Comparison of ENCODE assay signal across 13 mouse cellular contexts in genomic region chr3:104305904-104306563, GRCm38 (mm10).
A peak's percentile ranks its signal among the peaks of the same experiment; 100 is the strongest.
DNase-seq lines count a peak whose midpoint lies in the region; ATAC-seq and TF ChIP-seq lines count a peak whose summit lies in the region.
"Had no signal": no experiment of that assay in that cellular context is flagged by ENCODE, and none has a peak within 500 bp of the region (broad histone marks: within the 10 kb centered on the region; RNA-seq: fewer than 3 reads in every experiment).

No protein-coding gene starts in this region.

- H3K4me3 ChIP-seq in forebrain, embryonic 12.5 days (replicated peaks) = no peak overlapping the region
- H3K4me3 ChIP-seq in forebrain, embryonic 14.5 days (ENCODE audit: low read depth, low read length) = no peak overlapping the region
- no peak overlapping the region for H3K4me3 ChIP-seq in lung, embryonic 16.5 days (ENCODE audit: low read length)
- no peak overlapping the region for H3K4me3 ChIP-seq in embryonic facial prominence, embryonic 11.5 days (ENCODE audit: low read depth, low read length)
- no peak overlapping the region for H3K4me3 ChIP-seq in myocyte
- H3K4me3 ChIP-seq: erythroblast, embryonic 14.5 days; neural tube, embryonic 15.5 days had no signal

- 0 out of 2 replicates have a peak, but pooled peaks cover 4% of the 10 kb centered on the region for H3K27me3 ChIP-seq in forebrain, embryonic 12.5 days
- no peaks in the 10 kb centered on the region for H3K27me3 ChIP-seq in forebrain, embryonic 14.5 days (replicated peaks; ENCODE audit: control insufficient read depth, insufficient read depth, low read length)
- no peaks in the 10 kb centered on the region for H3K27me3 ChIP-seq in lung, embryonic 16.5 days (ENCODE audit: control insufficient read depth, insufficient read depth, low read depth, low read length)
- H3K27me3 ChIP-seq in embryonic facial prominence, embryonic 11.5 days (ENCODE audit: control insufficient read depth, insufficient read depth, low read length) = no peaks in the 10 kb centered on the region
- H3K27me3 ChIP-seq in myocyte (ENCODE audit: control insufficient read depth, insufficient read depth, insufficient read length) = no peaks in the 10 kb centered on the region
- H3K27me3 ChIP-seq: neural tube, embryonic 15.5 days had no signal

- no peak for ATAC-seq in forebrain, embryonic 12.5 days (ENCODE audit: low FRiP score)
- ATAC-seq in forebrain, embryonic 14.5 days = no peak
- peak; percentile 26; the same call in 1 of the 2 replicates for ATAC-seq in lung, embryonic 16.5 days (ENCODE audit: low read depth)
- no peak for ATAC-seq in embryonic facial prominence, embryonic 11.5 days (replicated peaks; ENCODE audit: insufficient number of reproducible peaks, low FRiP score, low TSS enrichment, low read depth)
- ATAC-seq in activated CD4-positive, CD25-positive, alpha-beta regulatory T cell, adult 4 months = no peak

- H3ac ChIP-seq in myocyte (ENCODE audit: control insufficient read depth, insufficient read length) = no peak overlapping the region

- H3K27ac ChIP-seq in forebrain, embryonic 12.5 days = no peak overlapping the region
- no peak overlapping the region for H3K27ac ChIP-seq in forebrain, embryonic 14.5 days (ENCODE audit: low read depth, low read length)
- H3K27ac ChIP-seq in lung, embryonic 16.5 days (ENCODE audit: low read length) = no peak overlapping the region
- H3K27ac ChIP-seq in embryonic facial prominence, embryonic 11.5 days (replicated peaks; ENCODE audit: low read depth, low read length) = no peak overlapping the region
- H3K27ac ChIP-seq: neural tube, embryonic 15.5 days had no signal

- H3K4me2 ChIP-seq in forebrain, embryonic 12.5 days = peak overlapping the region; percentile 13; the same call in 1 of the 2 replicates
- H3K4me2 ChIP-seq in forebrain, embryonic 14.5 days (ENCODE audit: low read length) = no peak overlapping the region
- no peak overlapping the region for H3K4me2 ChIP-seq in lung, embryonic 16.5 days (ENCODE audit: low read depth, low read length)
- H3K4me2 ChIP-seq in embryonic facial prominence, embryonic 11.5 days (ENCODE audit: low read depth, low read length) = no peak overlapping the region
- H3K4me2 ChIP-seq in myocyte (ENCODE audit: low read depth) = peak overlapping the region; percentile 66
- H3K4me2 ChIP-seq: neural tube, embryonic 15.5 days had no signal

- H3K9ac ChIP-seq in forebrain, embryonic 12.5 days = no peak overlapping the region
- H3K9ac ChIP-seq in forebrain, embryonic 14.5 days (ENCODE audit: low read length) = no peak overlapping the region
- no peak overlapping the region for H3K9ac ChIP-seq in lung, embryonic 16.5 days (ENCODE audit: low read length)
- no peak overlapping the region for H3K9ac ChIP-seq in embryonic facial prominence, embryonic 11.5 days (replicated peaks; ENCODE audit: low read length)
- H3K9ac ChIP-seq: neural tube, embryonic 15.5 days had no signal

- TF ChIP-seq POLR2A in myocyte (IDR thresholded peaks at IDR 0.05; ENCODE audit: insufficient read length, low read depth) = no peak

- DNase-seq in forebrain, embryonic 14.5 days (ENCODE audit: low spot score) = no peak
- no peak for DNase-seq in lung, postnatal 14 days
- DNase-seq in embryonic facial prominence, embryonic 11.5 days (ENCODE audit: low spot score) = peak; percentile 33
- DNase-seq in left cerebral cortex, adult 9 months (ENCODE audit: low spot score in 2 of 2) = no peak
- DNase-seq: adrenal gland, postnatal 10 days; cerebellum, adult 11 months; thymus, adult 18-20 months had no signal

- no peaks in the 10 kb centered on the region for H3K79me2 ChIP-seq in myocyte (ENCODE audit: control insufficient read depth, insufficient read depth)

- H3K36me3 ChIP-seq in forebrain, embryonic 12.5 days (replicated peaks) = no peaks in the 10 kb centered on the region
- no peaks in the 10 kb centered on the region for H3K36me3 ChIP-seq in forebrain, embryonic 14.5 days (ENCODE audit: control insufficient read depth, insufficient read depth, low read length)
- no peaks in the 10 kb centered on the region for H3K36me3 ChIP-seq in lung, embryonic 16.5 days (ENCODE audit: control insufficient read depth, insufficient read depth, low read length)
- no peaks in the 10 kb centered on the region for H3K36me3 ChIP-seq in embryonic facial prominence, embryonic 11.5 days (replicated peaks; ENCODE audit: control insufficient read depth, insufficient read depth, low read depth, low read length)
- H3K36me3 ChIP-seq in myocyte (ENCODE audit: control insufficient read depth, insufficient read depth) = no peaks in the 10 kb centered on the region
- H3K36me3 ChIP-seq: neural tube, embryonic 15.5 days had no signal

- no peaks in the 10 kb centered on the region for H3K9me3 ChIP-seq in forebrain, embryonic 12.5 days
- H3K9me3 ChIP-seq in forebrain, embryonic 14.5 days (replicated peaks; ENCODE audit: control insufficient read depth, low read length) = no peaks in the 10 kb centered on the region
- no peaks in the 10 kb centered on the region for H3K9me3 ChIP-seq in lung, embryonic 16.5 days (ENCODE audit: control insufficient read depth, low read length)
- H3K9me3 ChIP-seq in embryonic facial prominence, embryonic 11.5 days (replicated peaks; ENCODE audit: control insufficient read depth, low read length) = no peaks in the 10 kb centered on the region
- H3K9me3 ChIP-seq: neural tube, embryonic 15.5 days had no signal

- H3K4me1 ChIP-seq in forebrain, embryonic 12.5 days = peaks cover 20% of the 10 kb centered on the region
- 0 out of 2 replicates have a peak, but pooled peaks cover 7% of the 10 kb centered on the region for H3K4me1 ChIP-seq in forebrain, embryonic 14.5 days (ENCODE audit: control insufficient read depth, insufficient read depth, low read length)
- no peaks in the 10 kb centered on the region; the same call in 1 of the 2 replicates for H3K4me1 ChIP-seq in lung, embryonic 16.5 days (replicated peaks; ENCODE audit: control insufficient read depth, insufficient read depth, low read length)
- H3K4me1 ChIP-seq in embryonic facial prominence, embryonic 11.5 days (ENCODE audit: control insufficient read depth, insufficient read depth, low read length) = no peaks in the 10 kb centered on the region
- H3K4me1 ChIP-seq: neural tube, embryonic 15.5 days had no signal

- WGBS in forebrain, embryonic 12.5 days = 4% methylated on average over 12 of the region's 12 CpGs
- 7% methylated on average over 12 of the region's 12 CpGs for WGBS in forebrain, embryonic 14.5 days
- 14% methylated on average over 12 of the region's 12 CpGs for WGBS in lung, embryonic 16.5 days
- 27% methylated on average over 12 of the region's 12 CpGs for WGBS in embryonic facial prominence, embryonic 11.5 days

TF ChIP-seq in myocyte, 11 proteins besides CTCF, POLR2A, EP300 and RAD21:
- TF ChIP-seq TCF3 (IDR thresholded peaks at IDR 0.05; ENCODE audit: insufficient read length, low read depth) = peak; percentile 9
- peak; percentile 95 for TF ChIP-seq CEBPB (IDR thresholded peaks at IDR 0.05; ENCODE audit: insufficient read depth, poor library complexity, severe bottlenecking)
- TF ChIP-seq E2F4 (IDR thresholded peaks at IDR 0.05; ENCODE audit: insufficient read depth) = no peak
- TF ChIP-seq MYOD1 (IDR thresholded peaks at IDR 0.05; ENCODE audit: control insufficient read depth in 1 of 3, insufficient read length in 2 of 3, low read depth in 2 of 3) = peak; percentile 68 to 81 (median 72)
- peak; percentile 65 for TF ChIP-seq TCF12 (IDR thresholded peaks at IDR 0.05; ENCODE audit: insufficient read depth, poor library complexity, severe bottlenecking)
- no peak for TF ChIP-seq USF1 (IDR thresholded peaks at IDR 0.05; ENCODE audit: low read depth)
- TF ChIP-seq REST (IDR thresholded peaks at IDR 0.05; ENCODE audit: insufficient read depth, insufficient read length) = no peak
- TF ChIP-seq MYOG (IDR thresholded peaks at IDR 0.05; ENCODE audit: control insufficient read depth in 1 of 3, insufficient read depth in 1 of 3, insufficient read length in 2 of 3, low read depth in 2 of 3) = peak in 1 of 3 experiments; percentile 28
- no peak for TF ChIP-seq POLR2AphosphoS2 (IDR thresholded peaks at IDR 0.05; ENCODE audit: insufficient read length, low read depth)
- no peak for TF ChIP-seq MAX (IDR thresholded peaks at IDR 0.05; ENCODE audit: low read depth)
- TF ChIP-seq SRF (IDR thresholded peaks at IDR 0.05; ENCODE audit: control insufficient read depth, insufficient read length, low read depth) = no peak

Comparison
In these comparisons a context has a peak if more than half of its experiments do, and no peak if none do; other contexts are left out.
1. H3K4me2 ChIP-seq: peak in forebrain, embryonic 12.5 days (single experiment) and myocyte (single experiment); none in forebrain, embryonic 14.5 days (single experiment), lung, embryonic 16.5 days (single experiment) and embryonic facial prominence, embryonic 11.5 days (single experiment).